Mouse (Mus musculus) midbrain, postnatal 0 days (tissue): ENCODE results near the gene Bloc1s4. TPM values are rescaled to one million over a fixed set of nuclear protein-coding genes. Genes with fewer than 3 reads are reported as not detected.
"Not testable (repeated sequence)": the region's sequence is repeated elsewhere in the genome, so short reads cannot be mapped to it uniquely, and the experiment has no call there.

Source experiments
- ATAC-seq: fragments of 200-750 bp; cut with Nextera tagmentation; 2 replicates; pipeline ENCODE4 v1.8.0; 2017; ENCODE audit warnings: moderate number of reproducible peaks, mild to moderate bottlenecking, moderate TSS enrichment, moderate library complexity; ENCODE audit not compliant: low FRiP score
- DNase-seq: peaks from one replicate; pipeline ENCODE4 v3.0.0-alpha.2; 2015; ENCODE audit warnings: low spot score
- H3K27ac ChIP-seq: fragments of 300-500 bp; sonication (generic); 2 replicates; pipeline ENCODE4 v1.5.1; 2014; ENCODE audit warnings: low read depth, mild to moderate bottlenecking, low read length, mixed read lengths
- H3K27me3 ChIP-seq: fragments of 300-500 bp; sonication (generic); 2 replicates; pipeline ENCODE4 v1.6.1; 2014; ENCODE audit warnings: low read length, control low read depth, mixed read lengths; ENCODE audit not compliant: insufficient read depth
- H3K36me3 ChIP-seq: fragments of 300-500 bp; sonication (generic); 2 replicates; pipeline ENCODE4 v1.6.1; 2014; ENCODE audit warnings: low read length, control low read depth, mixed read lengths; ENCODE audit not compliant: insufficient read depth
- H3K4me1 ChIP-seq: fragments of 300-500 bp; sonication (generic); 2 replicates; pipeline ENCODE4 v1.6.1; 2014; ENCODE audit warnings: mild to moderate bottlenecking, control low read depth, antibody characterized with exemption, low read length, mixed read lengths; ENCODE audit not compliant: insufficient read depth
- H3K4me2 ChIP-seq: fragments of 300-500 bp; sonication (generic); 2 replicates; pipeline ENCODE4 v1.6.1; 2014; ENCODE audit warnings: low read depth, mild to moderate bottlenecking, low read length, mixed read lengths; ENCODE audit not compliant: poor library complexity, severe bottlenecking
- H3K4me3 ChIP-seq: fragments of 300-500 bp; sonication (generic); 2 replicates; pipeline ENCODE4 v1.5.1; 2014; ENCODE audit warnings: low read depth, mild to moderate bottlenecking, low read length, moderate library complexity
- H3K9ac ChIP-seq: fragments of 300-500 bp; sonication (generic); replicated peaks from 2 replicates; pipeline ENCODE4 v1.6.1; 2014; ENCODE audit warnings: mild to moderate bottlenecking, low read length, moderate library complexity, mixed read lengths; ENCODE audit not compliant: poor library complexity, severe bottlenecking
- H3K9me3 ChIP-seq: fragments of 300-500 bp; sonication (generic); 2 replicates; pipeline ENCODE4 v1.6.1; 2016; ENCODE audit warnings: low read length, control low read depth
- CTCF ChIP-seq: IDR thresholded peaks from 2 replicates; pipeline ENCODE4 v1.5.1; 2016; ENCODE audit warnings: antibody characterized with exemption, mild to moderate bottlenecking
- WGBS: fragments of 180-500 bp; shearing (Covaris S2); extraction: QIAGEN DNeasy Blood & Tissue Kit; methylation state at CpG from one replicate; pipeline ENCODE4 v1.1.7; 2014; 5-methylcytosine and 5-hydroxymethylcytosine counted together
- polyA plus RNA-seq: library from polyadenylated mRNA; unstranded; fragments of >200 nt; fragmentation: Nextera tagmentation; extraction: Ambion mirVana; gene quantifications from 2 replicates; pipeline ENCODE4 v1.2.1, GENCODE M21; 2015
- total RNA-seq: library from RNA; depleted of rRNA; stranded (reverse); fragments of >200 nt; gene quantifications from 2 replicates; pipeline ENCODE4 v1.2.3, GENCODE M21; 2014; rRNA removed

Bloc1s4 gene
- total RNA-seq (21.5 and 39.8 TPM in 2 replicates), polyA plus RNA-seq (30.1 and 30.2 TPM in 2 replicates)

DNA sequence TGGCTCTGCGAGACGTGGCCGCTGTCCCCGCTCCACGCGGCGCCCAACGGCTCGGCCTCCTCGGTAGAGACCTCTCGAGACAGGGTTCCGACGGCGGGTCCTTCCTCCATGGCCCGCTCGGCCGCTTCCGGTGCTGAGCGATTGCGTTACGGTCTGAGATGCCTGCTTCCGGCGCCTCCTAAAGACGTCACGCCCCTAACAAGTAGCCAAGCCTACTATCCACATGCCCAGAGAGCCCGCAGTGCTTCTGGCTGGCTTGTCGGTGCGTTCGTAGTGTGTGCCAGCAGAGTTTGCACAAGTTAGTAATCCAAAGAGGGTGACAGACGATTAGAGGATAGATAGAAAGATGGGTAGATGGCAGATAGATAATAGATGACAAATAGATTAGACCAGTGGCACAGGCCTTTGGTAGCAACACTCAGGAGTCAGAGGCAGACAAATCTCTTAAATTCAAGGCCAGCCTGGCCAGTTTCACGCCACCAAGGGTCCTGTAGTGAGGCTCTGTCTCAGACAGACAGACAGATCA is at the start of gene Bloc1s4:
TSS of gene Bloc1s4 (minus strand) at position 115 of the 526 bp plus-strand sequence.
- peak within 1 kb of the TSS; percentile 95 for H3K4me2 ChIP-seq
- peaks cover 9% of the 10 kb centered on the region; the same call in 1 of the 2 replicates for H3K4me1 ChIP-seq
- no peaks in the 10 kb centered on the region for H3K27me3 ChIP-seq
- H3K27ac ChIP-seq, result peak within 1 kb of the TSS; percentile 6
- H3K9ac ChIP-seq, result peak within 1 kb of the TSS; percentile 42
- peak within 1 kb of the TSS; percentile 47 for H3K4me3 ChIP-seq
- H3K9me3 ChIP-seq, result no peaks in the 10 kb centered on the region
- ATAC-seq (peak; percentile 95), DNase-seq (peak; percentile 96)
- TF ChIP-seq CTCF, result no peak
- H3K36me3 ChIP-seq, result peaks cover 8% of the 10 kb centered on the region; the same call in 1 of the 2 replicates
- WGBS, result 2% methylated on average over 27 of the region's 31 CpGs

DNA sequence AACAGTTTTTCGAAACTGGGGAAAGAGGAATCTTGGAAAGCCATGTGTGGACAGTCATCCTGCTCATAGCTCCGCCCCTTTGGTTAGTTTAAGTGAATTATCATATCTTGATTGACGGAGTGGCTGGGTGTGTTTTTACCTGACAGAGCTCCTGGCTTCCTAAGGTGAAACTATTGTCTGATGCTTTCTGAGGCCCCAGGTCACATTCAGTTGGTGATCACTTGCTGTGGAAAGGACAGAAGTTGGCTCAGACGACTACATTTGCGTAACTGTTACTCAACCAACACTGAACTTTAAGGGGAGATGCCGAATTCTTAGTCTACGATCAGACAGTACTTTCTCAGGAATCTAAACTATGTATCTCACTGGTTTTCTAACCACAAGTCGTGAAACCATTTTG is 48.8 kb upstream of the Bloc1s4 start:
- Histone ChIP-seq H3K4me2 (peak overlapping the region; percentile 46), H3K27ac (no peak overlapping the region), H3K4me1 (no peaks in the 10 kb centered on the region), H3K27me3 (no peaks in the 10 kb centered on the region), H3K36me3 (peaks cover 7% of the 10 kb centered on the region; the same call in 1 of the 2 replicates), H3K9me3 (no peaks in the 10 kb centered on the region), H3K9ac (no peak overlapping the region), H3K4me3 (peak overlapping the region; percentile 64; the same call in 1 of the 2 replicates)
- no peak for ATAC-seq
- DNase-seq, result no peak
- 53% methylated on average over 8 of the region's 8 CpGs for WGBS
- TF ChIP-seq CTCF, result no peak

DNA sequence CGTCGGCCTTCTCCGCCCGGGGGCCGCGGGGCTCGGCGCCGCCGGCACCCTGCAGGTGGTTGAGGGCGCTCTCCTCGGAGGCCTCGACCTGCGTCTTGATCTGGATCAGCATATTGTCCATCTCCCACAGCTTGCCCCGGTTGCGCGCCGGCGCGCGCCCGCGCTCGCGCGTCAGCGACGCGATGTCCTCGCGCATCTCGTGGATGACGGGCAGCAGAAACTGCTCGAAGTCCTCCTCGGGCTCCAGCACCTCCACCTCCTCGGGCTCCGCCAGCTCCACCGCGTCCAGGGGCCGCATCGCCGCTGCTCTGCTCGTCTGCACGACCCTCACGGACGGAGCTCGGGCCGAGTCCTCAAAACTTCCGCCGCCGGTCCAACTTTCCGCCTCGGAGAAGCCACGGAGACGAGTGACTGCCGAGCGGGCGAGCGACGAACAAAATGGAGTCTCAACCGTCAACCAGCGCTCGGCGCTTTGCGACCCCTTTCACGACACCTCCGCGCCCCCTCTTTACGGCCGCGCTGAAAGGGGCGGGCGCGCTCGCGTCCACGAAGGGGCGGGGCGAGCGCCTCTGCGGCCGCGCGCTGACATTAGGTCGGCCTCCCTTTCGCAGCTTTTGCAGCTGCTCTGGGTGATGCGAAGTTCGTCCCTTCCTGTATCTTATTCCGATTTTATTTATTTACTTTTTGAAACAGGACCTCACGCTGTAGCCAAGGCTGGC is 48.0 kb upstream of the Bloc1s4 start, which contains the start of gene Mrfap1:
TSS of gene Mrfap1 (minus strand) at position 477 of the 719 bp plus-strand sequence.
- not testable (repeated sequence) for H3K36me3 ChIP-seq, H3K27me3 ChIP-seq, H3K9me3 ChIP-seq, H3K4me1 ChIP-seq
- Histone ChIP-seq H3K4me2 (peak within 1 kb of the TSS; percentile 48), H3K27ac (peak within 1 kb of the TSS; percentile 91), H3K9ac (peak within 1 kb of the TSS; percentile 79), H3K4me3 (peak within 1 kb of the TSS; percentile 64)
- ATAC-seq (peak; percentile 85), DNase-seq (peak; percentile 97)
- under 1% methylated on average over 88 of the region's 90 CpGs for WGBS

DNA sequence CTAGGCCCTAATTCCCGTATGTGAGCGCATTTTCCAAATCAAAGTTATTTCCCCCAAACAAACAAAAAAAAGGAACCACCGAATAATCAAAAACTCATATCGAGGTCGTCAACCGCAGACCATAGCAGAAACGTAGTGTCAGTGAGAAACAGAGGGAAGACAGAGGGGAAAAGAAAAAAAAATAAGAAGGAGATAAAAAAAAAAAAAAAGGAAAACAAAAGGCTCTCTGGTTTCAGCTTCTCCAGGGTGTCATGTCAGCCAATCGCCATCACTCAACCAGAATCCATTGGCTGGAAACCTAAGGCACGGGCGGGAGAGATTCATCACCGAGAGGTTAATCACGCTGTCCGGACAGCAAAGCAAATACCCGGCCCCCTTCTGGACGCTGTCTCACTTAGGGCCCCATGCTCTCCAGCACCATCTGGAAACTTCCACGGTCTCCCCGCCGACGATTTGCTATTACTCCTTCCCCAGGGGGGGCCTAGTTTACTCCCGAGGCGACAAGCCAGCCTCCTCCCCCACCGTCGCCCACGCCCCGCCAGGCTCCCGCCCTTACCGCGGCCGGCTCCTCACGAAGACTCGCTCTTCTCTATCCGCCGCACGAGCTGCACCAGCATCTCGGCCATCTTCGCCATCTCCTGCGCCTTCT is 47.3 kb upstream of the Bloc1s4 start:
- DNase-seq (peak; percentile 76), ATAC-seq (peak; percentile 59)
- H3K4me1 ChIP-seq, H3K27me3 ChIP-seq, H3K36me3 ChIP-seq, H3K9me3 ChIP-seq: not testable (repeated sequence)
- peak overlapping the region; percentile 79 for H3K9ac ChIP-seq
- TF ChIP-seq CTCF, result peak; percentile 26; the same call in 1 of the 2 replicates
- peak overlapping the region; percentile 91 for H3K27ac ChIP-seq
- H3K4me3 ChIP-seq, result peak overlapping the region; percentile 64
- WGBS, result 3% methylated on average over 35 of the region's 37 CpGs
- H3K4me2 ChIP-seq, result peak overlapping the region; percentile 48

DNA sequence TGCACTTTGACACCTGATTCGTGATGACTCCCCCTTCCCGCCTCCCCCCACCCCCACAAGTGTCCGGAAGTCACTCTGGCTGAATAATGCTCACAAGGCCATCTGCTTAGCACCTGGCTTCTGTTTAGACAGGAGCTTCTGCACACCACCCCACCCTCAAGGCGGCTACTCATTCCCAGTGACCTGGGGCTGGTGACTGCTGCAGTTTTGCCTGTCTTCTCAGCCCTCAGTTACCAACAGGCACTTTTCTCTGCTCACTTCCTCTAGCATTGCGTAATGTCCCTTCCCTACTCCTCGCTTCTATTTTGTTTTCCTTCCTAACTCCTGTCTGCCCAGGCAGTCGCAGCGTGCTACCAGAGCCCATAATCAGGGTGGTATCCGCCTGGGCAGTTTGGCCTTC is 43.4 kb upstream of the Bloc1s4 start:
- no peak for ATAC-seq

More for the DNA sequence above, 43.4 kb upstream of the Bloc1s4 start:
- Histone ChIP-seq H3K27ac (no peak overlapping the region), H3K9ac (no peak overlapping the region), H3K4me2 (no peak overlapping the region), H3K4me1 (no peaks in the 10 kb centered on the region), H3K27me3 (no peaks in the 10 kb centered on the region), H3K36me3 (peaks cover 7% of the 10 kb centered on the region; the same call in 1 of the 2 replicates), H3K4me3 (no peak overlapping the region), H3K9me3 (no peaks in the 10 kb centered on the region)
- WGBS, result 88% methylated on average over 9 of the region's 9 CpGs
- DNase-seq, result no peak
- no peak for TF ChIP-seq CTCF
